Mouse (Mus musculus): ENCODE measurements around the gene F830045P16Rik. TPM values are rescaled to one million over a fixed set of nuclear protein-coding genes. Genes with fewer than 3 reads are reported as not detected.

F830045P16Rik gene
- polyA plus RNA-seq, 1 experiment from 2014 or later, result not detected

- Histone ChIP-seq H3K4me1 (ENCODE audit: control insufficient read depth, insufficient read depth, low read length) (peaks cover 6% of the 10 kb centered on the region; the same call in 1 of the 2 replicates), H3K9me3 (replicated peaks; ENCODE audit: control insufficient read depth, low read length) (no peaks in the 10 kb centered on the region), H3K27ac (ENCODE audit: low read depth, low read length) (no peak overlapping the region), H3K4me3 (ENCODE audit: low read depth, low read length) (no peak overlapping the region), H3K9ac (ENCODE audit: low read depth, low read length) (no peak overlapping the region), H3K27me3 (ENCODE audit: control insufficient read depth, insufficient read depth, low read length) (no peaks in the 10 kb centered on the region; the same call in 1 of the 2 replicates), H3K36me3 (ENCODE audit: control insufficient read depth, insufficient read depth, low read length) (no peaks in the 10 kb centered on the region), H3K4me2 (no peak overlapping the region)
- WGBS (ENCODE audit: insufficient replicate concordance), result 61% methylated on average over 6 of the region's 6 CpGs
- no peak for ATAC-seq (replicated peaks; ENCODE audit: insufficient number of reproducible peaks, low FRiP score, low TSS enrichment)
Measured at GRCm38 (mm10) chr2:129556081-129556480, 19.7 kb upstream of the F830045P16Rik start.

GRCm38 (mm10) chr2:129550781-129551180, 14.4 kb upstream of the F830045P16Rik start:
- WGBS (ENCODE audit: insufficient replicate concordance), result 56% methylated on average over 2 of the region's 2 CpGs
- H3K9me3 ChIP-seq (replicated peaks; ENCODE audit: control insufficient read depth, low read length), result no peaks in the 10 kb centered on the region
- no peaks in the 10 kb centered on the region for H3K27me3 ChIP-seq (ENCODE audit: control insufficient read depth, insufficient read depth, low read length)
- no peak overlapping the region for H3K9ac ChIP-seq (ENCODE audit: low read depth, low read length)
- H3K4me1 ChIP-seq (ENCODE audit: control insufficient read depth, insufficient read depth, low read length), result no peaks in the 10 kb centered on the region
- no peak overlapping the region for H3K4me3 ChIP-seq (ENCODE audit: low read depth, low read length)
- no peak overlapping the region for H3K27ac ChIP-seq (ENCODE audit: low read depth, low read length)
- H3K4me2 ChIP-seq, result no peak overlapping the region
- no peak for ATAC-seq (replicated peaks; ENCODE audit: insufficient number of reproducible peaks, low FRiP score, low TSS enrichment)
- H3K36me3 ChIP-seq (ENCODE audit: control insufficient read depth, insufficient read depth, low read length), result no peaks in the 10 kb centered on the region

- H3K9me3 ChIP-seq (replicated peaks; ENCODE audit: control insufficient read depth, low read length), result no peaks in the 10 kb centered on the region
- no peak overlapping the region for H3K4me2 ChIP-seq
- H3K4me1 ChIP-seq (ENCODE audit: control insufficient read depth, insufficient read depth, low read length), result 0 out of 2 replicates have a peak, but pooled peaks cover under 1% of the 10 kb centered on the region
- no peaks in the 10 kb centered on the region for H3K36me3 ChIP-seq (ENCODE audit: control insufficient read depth, insufficient read depth, low read length)
- H3K4me3 ChIP-seq (ENCODE audit: low read depth, low read length), result no peak overlapping the region
- no peak overlapping the region for H3K27ac ChIP-seq (ENCODE audit: low read depth, low read length)
- H3K9ac ChIP-seq (ENCODE audit: low read depth, low read length), result no peak overlapping the region
- 54% methylated on average over 9 of the region's 9 CpGs for WGBS (ENCODE audit: insufficient replicate concordance)
- H3K27me3 ChIP-seq (ENCODE audit: control insufficient read depth, insufficient read depth, low read length), result no peaks in the 10 kb centered on the region
- ATAC-seq (replicated peaks; ENCODE audit: insufficient number of reproducible peaks, low FRiP score, low TSS enrichment), result no peak
Measured at GRCm38 (mm10) chr2:129549537-129550135, 13.2 kb upstream of the F830045P16Rik start.

GRCm38 (mm10) chr2:129546772-129547171, 10.4 kb upstream of the F830045P16Rik start:
- no peak overlapping the region for H3K27ac ChIP-seq (ENCODE audit: low read depth, low read length)
- ATAC-seq (replicated peaks; ENCODE audit: insufficient number of reproducible peaks, low FRiP score, low TSS enrichment), result no peak
- 66% methylated on average over 3 of the region's 3 CpGs for WGBS (ENCODE audit: insufficient replicate concordance)
- no peak overlapping the region for H3K4me2 ChIP-seq
- H3K9me3 ChIP-seq (replicated peaks; ENCODE audit: control insufficient read depth, low read length), result no peaks in the 10 kb centered on the region
- no peaks in the 10 kb centered on the region for H3K36me3 ChIP-seq (ENCODE audit: control insufficient read depth, insufficient read depth, low read length)
- no peak overlapping the region for H3K4me3 ChIP-seq (ENCODE audit: low read depth, low read length)
- 0 out of 2 replicates have a peak, but pooled peaks cover 5% of the 10 kb centered on the region for H3K4me1 ChIP-seq (ENCODE audit: control insufficient read depth, insufficient read depth, low read length)
- H3K9ac ChIP-seq (ENCODE audit: low read depth, low read length), result no peak overlapping the region
- H3K27me3 ChIP-seq (ENCODE audit: control insufficient read depth, insufficient read depth, low read length), result no peaks in the 10 kb centered on the region

- Histone ChIP-seq H3K4me1 (ENCODE audit: control insufficient read depth, insufficient read depth, low read length) (0 out of 2 replicates have a peak, but pooled peaks cover 5% of the 10 kb centered on the region), H3K9ac (ENCODE audit: low read depth, low read length) (no peak overlapping the region), H3K36me3 (ENCODE audit: control insufficient read depth, insufficient read depth, low read length) (no peaks in the 10 kb centered on the region), H3K27me3 (ENCODE audit: control insufficient read depth, insufficient read depth, low read length) (no peaks in the 10 kb centered on the region), H3K4me2 (no peak overlapping the region), H3K27ac (ENCODE audit: low read depth, low read length) (no peak overlapping the region), H3K9me3 (replicated peaks; ENCODE audit: control insufficient read depth, low read length) (no peaks in the 10 kb centered on the region), H3K4me3 (ENCODE audit: low read depth, low read length) (no peak overlapping the region)
- 75% methylated on average over 7 of the region's 7 CpGs for WGBS (ENCODE audit: insufficient replicate concordance)
- no peak for ATAC-seq (replicated peaks; ENCODE audit: insufficient number of reproducible peaks, low FRiP score, low TSS enrichment)
Measured at GRCm38 (mm10) chr2:129545596-129545995, 9.2 kb upstream of the F830045P16Rik start.

- Histone ChIP-seq H3K36me3 (ENCODE audit: control insufficient read depth, insufficient read depth, low read length) (no peaks in the 10 kb centered on the region), H3K27me3 (ENCODE audit: control insufficient read depth, insufficient read depth, low read length) (no peaks in the 10 kb centered on the region), H3K4me2 (no peak overlapping the region), H3K9ac (ENCODE audit: low read depth, low read length) (no peak overlapping the region), H3K27ac (ENCODE audit: low read depth, low read length) (no peak overlapping the region), H3K4me1 (ENCODE audit: control insufficient read depth, insufficient read depth, low read length) (0 out of 2 replicates have a peak, but pooled peaks cover 5% of the 10 kb centered on the region), H3K4me3 (ENCODE audit: low read depth, low read length) (no peak overlapping the region), H3K9me3 (replicated peaks; ENCODE audit: control insufficient read depth, low read length) (no peaks in the 10 kb centered on the region)
- 69% methylated on average over 3 of the region's 3 CpGs for WGBS (ENCODE audit: insufficient replicate concordance)
- ATAC-seq (replicated peaks; ENCODE audit: insufficient number of reproducible peaks, low FRiP score, low TSS enrichment), result no peak
Measured at GRCm38 (mm10) chr2:129544919-129545318, 8.5 kb upstream of the F830045P16Rik start.

- Histone ChIP-seq H3K4me3 (ENCODE audit: low read depth, low read length) (no peak overlapping the region), H3K9me3 (replicated peaks; ENCODE audit: control insufficient read depth, low read length) (no peaks in the 10 kb centered on the region), H3K27me3 (ENCODE audit: control insufficient read depth, insufficient read depth, low read length) (no peaks in the 10 kb centered on the region), H3K36me3 (ENCODE audit: control insufficient read depth, insufficient read depth, low read length) (no peaks in the 10 kb centered on the region), H3K27ac (ENCODE audit: low read depth, low read length) (no peak overlapping the region), H3K9ac (ENCODE audit: low read depth, low read length) (no peak overlapping the region), H3K4me2 (no peak overlapping the region), H3K4me1 (ENCODE audit: control insufficient read depth, insufficient read depth, low read length) (peaks cover 5% of the 10 kb centered on the region; the same call in 1 of the 2 replicates)
- no peak for ATAC-seq (replicated peaks; ENCODE audit: insufficient number of reproducible peaks, low FRiP score, low TSS enrichment)
- 36% methylated on average over 4 of the region's 4 CpGs for WGBS (ENCODE audit: insufficient replicate concordance)
Measured at GRCm38 (mm10) chr2:129544448-129544847, 8.0 kb upstream of the F830045P16Rik start.

GRCm38 (mm10) chr2:129540036-129540435, 3.6 kb upstream of the F830045P16Rik start:
- Histone ChIP-seq H3K4me2 (no peak overlapping the region), H3K4me1 (ENCODE audit: control insufficient read depth, insufficient read depth, low read length) (peaks cover 20% of the 10 kb centered on the region), H3K4me3 (ENCODE audit: low read depth, low read length) (no peak overlapping the region), H3K27ac (ENCODE audit: low read depth, low read length) (no peak overlapping the region), H3K36me3 (ENCODE audit: control insufficient read depth, insufficient read depth, low read length) (no peaks in the 10 kb centered on the region), H3K9me3 (replicated peaks; ENCODE audit: control insufficient read depth, low read length) (no peaks in the 10 kb centered on the region), H3K27me3 (ENCODE audit: control insufficient read depth, insufficient read depth, low read length) (no peaks in the 10 kb centered on the region), H3K9ac (ENCODE audit: low read depth, low read length) (no peak overlapping the region)
- ATAC-seq (replicated peaks; ENCODE audit: insufficient number of reproducible peaks, low FRiP score, low TSS enrichment), result no peak
- 73% methylated on average over 3 of the region's 3 CpGs for WGBS (ENCODE audit: insufficient replicate concordance)

GRCm38 (mm10) chr2:129539175-129539574, 2.8 kb upstream of the F830045P16Rik start:
- no peak overlapping the region for H3K27ac ChIP-seq (ENCODE audit: low read depth, low read length)
- ATAC-seq (replicated peaks; ENCODE audit: insufficient number of reproducible peaks, low FRiP score, low TSS enrichment), result no peak
- H3K4me1 ChIP-seq (ENCODE audit: control insufficient read depth, insufficient read depth, low read length), result peaks cover 18% of the 10 kb centered on the region

More at GRCm38 (mm10) chr2:129539175-129539574, 2.8 kb upstream of the F830045P16Rik start:
- Histone ChIP-seq H3K36me3 (ENCODE audit: control insufficient read depth, insufficient read depth, low read length) (no peaks in the 10 kb centered on the region), H3K4me3 (ENCODE audit: low read depth, low read length) (no peak overlapping the region), H3K9me3 (replicated peaks; ENCODE audit: control insufficient read depth, low read length) (no peaks in the 10 kb centered on the region), H3K27me3 (ENCODE audit: control insufficient read depth, insufficient read depth, low read length) (no peaks in the 10 kb centered on the region), H3K9ac (ENCODE audit: low read depth, low read length) (no peak overlapping the region), H3K4me2 (no peak overlapping the region)
- 29% methylated on average over 4 of the region's 4 CpGs for WGBS (ENCODE audit: insufficient replicate concordance)
